8 mouse cellular contexts compared by ENCODE assay signal in genomic region chr12:75595291-75596153, GRCm38 (mm10). TPM values are rescaled to one million over a fixed set of nuclear protein-coding genes. Genes with fewer than 3 reads are reported as not detected.
A peak's percentile ranks its signal among the peaks of the same experiment; 100 is the strongest.
DNase-seq lines count a peak whose midpoint lies in the region; ATAC-seq lines count a peak whose summit lies in the region.

No protein-coding gene starts in this region.

- H3K4me2 ChIP-seq in lung, embryonic 16.5 days (ENCODE audit: low read depth, low read length) = peak overlapping the region; percentile 90

- peak; percentile 29 for ATAC-seq in lung, embryonic 16.5 days (ENCODE audit: low read depth)

- H3K4me3 ChIP-seq in lung, embryonic 16.5 days (ENCODE audit: low read length) = peak overlapping the region; percentile 98

- H3K4me1 ChIP-seq in lung, embryonic 16.5 days (replicated peaks; ENCODE audit: control insufficient read depth, insufficient read depth, low read length) = peaks cover 14% of the 10 kb centered on the region

- DNase-seq in B cell, adult 2 months = peak; percentile 23 to 32
- peak; percentile 54 for DNase-seq in Muller cell, postnatal 12 days (ENCODE audit: inconsistent ontology term)
- DNase-seq in cerebellum, postnatal 10 days = peak; percentile 55 to 58
- peak; percentile 9 for DNase-seq in gastrocnemius, postnatal 25 days
- DNase-seq in kidney, postnatal 36 days = peak; percentile 25 to 56
- peak; percentile 28 for DNase-seq in ovary, postnatal 10 days (ENCODE audit: low spot score)
- peak; percentile 66 for DNase-seq in thymus, postnatal 4 days

- H3K27me3 ChIP-seq in lung, embryonic 16.5 days (ENCODE audit: control insufficient read depth, insufficient read depth, low read depth, low read length) = no peaks in the 10 kb centered on the region

- no peaks in the 10 kb centered on the region for H3K9me3 ChIP-seq in lung, embryonic 16.5 days (ENCODE audit: control insufficient read depth, low read length)

- H3K9ac ChIP-seq in lung, embryonic 16.5 days (ENCODE audit: low read length) = peak overlapping the region; percentile 98

- 0% methylated on average over 44 of the region's 97 CpGs for WGBS in lung, embryonic 16.5 days

- peak overlapping the region; percentile 95 for H3K27ac ChIP-seq in lung, embryonic 16.5 days (ENCODE audit: low read length)

- H3K36me3 ChIP-seq in lung, embryonic 16.5 days (ENCODE audit: control insufficient read depth, insufficient read depth, low read length) = peaks cover 3% of the 10 kb centered on the region; the same call in 1 of the 2 replicates

RNA-seq across cellular contexts. Expression of gene Ppp2r5e, which starts 0.5 kb away (rescaled TPM):
- total RNA-seq in gastrocnemius, postnatal 25 days (2021) = 10 to 100 TPM; 25.3 to 26.7 TPM
- polyA plus RNA-seq in lung, embryonic 16.5 days (2015; fragmentation: Nextera tagmentation; extraction: Ambion mirVana) = 9.9 and 10.3 TPM in 2 replicates

Comparison
In these comparisons a context has a peak if more than half of its experiments do, and no peak if none do; other contexts are left out.
1. Peak in every context shown above with its lines: DNase-seq, ATAC-seq, H3K4me3 ChIP-seq and H3K27ac ChIP-seq.
2. DNase-seq: peak in every context shown above with its lines; median percentile 66 in thymus, postnatal 4 days; 56 in cerebellum, postnatal 10 days; 54 in Muller cell, postnatal 12 days; 40 in kidney, postnatal 36 days; 28 in ovary, postnatal 10 days; 28 in B cell, adult 2 months; 9 in gastrocnemius, postnatal 25 days.